Mouse (Mus musculus): ENCODE measurements at regions not wholly inside any gene's neighbourhood (a gene's known extent, or its start where the extent isn't known, plus 50 kb on each side); places are given as distances from the start of the nearest gene placed in this dataset.

DNA sequence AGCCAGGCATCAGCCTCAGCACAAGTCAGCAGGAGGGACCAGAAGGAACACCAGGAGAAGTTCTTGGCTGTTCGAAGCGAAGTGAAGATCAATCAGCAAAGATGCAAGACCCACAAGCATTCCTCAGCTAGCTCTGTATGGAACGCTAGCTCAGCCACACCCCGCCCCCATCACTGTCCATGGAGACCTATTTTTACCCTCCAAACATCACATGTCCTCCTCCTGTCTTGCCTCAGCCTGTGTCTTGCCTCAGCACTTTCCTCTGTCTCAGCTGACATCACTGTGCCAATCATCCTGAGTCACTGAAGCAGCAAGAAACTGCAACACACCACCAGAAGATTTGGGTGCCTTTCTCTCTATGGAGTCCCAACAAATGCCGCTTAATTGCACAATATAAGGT, 134.2 kb downstream of the Fam84b start:
- TF ChIP-seq CTCF (IDR thresholded peaks at IDR 0.05; ENCODE audit: low read depth), result no peak
- no peak for TF ChIP-seq EP300 (IDR thresholded peaks at IDR 0.05; ENCODE audit: low read depth)

Data from liver, embryonic 14.5 days (tissue).